8 mouse cellular contexts compared by ENCODE assay signal in genomic region chr14:60484996-60485888, GRCm38 (mm10).
DNase-seq lines count a peak whose midpoint lies in the region; ATAC-seq and TF ChIP-seq lines count a peak whose summit lies in the region.

No protein-coding gene starts in this region.

- ATAC-seq in hindbrain, embryonic 12.5 days (ENCODE audit: low FRiP score) = peak; percentile 90
- ATAC-seq in lung, embryonic 16.5 days (ENCODE audit: low read depth) = peak; percentile 84

- no peaks in the 10 kb centered on the region for H3K36me3 ChIP-seq in CH12.LX (replicated peaks in 1 of 2; ENCODE audit: control insufficient read depth in 1 of 2, insufficient read depth in 1 of 2, low read length in 1 of 2)
- no peaks in the 10 kb centered on the region for H3K36me3 ChIP-seq in hindbrain, embryonic 12.5 days
- H3K36me3 ChIP-seq in lung, embryonic 16.5 days (ENCODE audit: control insufficient read depth, insufficient read depth, low read length) = no peaks in the 10 kb centered on the region

- no peaks in the 10 kb centered on the region for H3K27me3 ChIP-seq in CH12.LX (replicated peaks)
- H3K27me3 ChIP-seq in hindbrain, embryonic 12.5 days = no peaks in the 10 kb centered on the region; the same call in 1 of the 2 replicates
- H3K27me3 ChIP-seq in lung, embryonic 16.5 days (ENCODE audit: control insufficient read depth, insufficient read depth, low read depth, low read length) = peaks cover 21% of the 10 kb centered on the region

- in situ Hi-C loops in CH12.LX (cut with MboI; ENCODE audit: low pct_ligation_motif_present, low pct_unique_long_range_greater_than_20kb, low sequenced_read_pairs) = no loop called here

- H3K27ac ChIP-seq in CH12.LX (ENCODE audit: insufficient read depth, low read depth) = no peak overlapping the region
- no peak overlapping the region for H3K27ac ChIP-seq in embryonic fibroblast, embryonic 13.5 days (ENCODE audit: insufficient read depth, low read length)
- H3K27ac ChIP-seq in hindbrain, embryonic 12.5 days = peak overlapping the region; percentile 35
- H3K27ac ChIP-seq in lung, embryonic 16.5 days (ENCODE audit: low read length) = no peak overlapping the region

- dilution Hi-C loops in CH12.LX (cut with MboI; ENCODE audit: extremely low pct_ligation_motif_present, extremely low pct_unique_long_range_greater_than_20kb, low sequenced_read_pairs) = no loop called here

- no peak overlapping the region for H3K4me3 ChIP-seq in CH12.LX (replicated peaks in 1 of 3; ENCODE audit: low read depth in 2 of 3, low read length in 2 of 3, poor library complexity in 1 of 3)
- H3K4me3 ChIP-seq in embryonic fibroblast, embryonic 13.5 days (ENCODE audit: insufficient read depth, low read length) = peak overlapping the region; percentile 4
- peak overlapping the region; percentile 33 for H3K4me3 ChIP-seq in hindbrain, embryonic 12.5 days
- H3K4me3 ChIP-seq in lung, embryonic 16.5 days (ENCODE audit: low read length) = peak overlapping the region; percentile 44

- no peak for TF ChIP-seq POLR2A in CH12.LX (IDR thresholded peaks at IDR 0.05; ENCODE audit: low read depth, low read length)
- TF ChIP-seq POLR2A in embryonic fibroblast, embryonic 13.5 days (IDR thresholded peaks at IDR 0.05; ENCODE audit: low read depth, low read length) = no peak

- no peaks in the 10 kb centered on the region for H3K79me2 ChIP-seq in CH12.LX (replicated peaks; ENCODE audit: control insufficient read depth, extremely low read depth, insufficient read depth, poor library complexity, severe bottlenecking)

- no peak for TF ChIP-seq RAD21 in CH12.LX (IDR thresholded peaks at IDR 0.05; ENCODE audit: low read depth, low read length)

- H3K4me1 ChIP-seq in CH12.LX (ENCODE audit: control insufficient read depth in 1 of 2, insufficient read depth in 2 of 2) = peaks cover 0 to 3% of the 10 kb centered on the region in 2 experiments; a peak in 2 of 4 replicates
- no peaks in the 10 kb centered on the region for H3K4me1 ChIP-seq in embryonic fibroblast, embryonic 13.5 days (ENCODE audit: control insufficient read depth, insufficient read depth, low read length)
- peaks cover 22% of the 10 kb centered on the region for H3K4me1 ChIP-seq in hindbrain, embryonic 12.5 days
- peaks cover 14% of the 10 kb centered on the region for H3K4me1 ChIP-seq in lung, embryonic 16.5 days (replicated peaks; ENCODE audit: control insufficient read depth, insufficient read depth, low read length)

- no peak for TF ChIP-seq CTCF in CH12.LX (conservative IDR thresholded peaks at IDR 0.05 in 1 of 2, IDR thresholded peaks at IDR 0.05 in 1 of 2; ENCODE audit: low read depth in 2 of 2, low read length in 2 of 2)
- no peak for TF ChIP-seq CTCF in embryonic fibroblast, embryonic 13.5 days (IDR thresholded peaks at IDR 0.05; ENCODE audit: borderline replicate concordance, insufficient read depth, low read length)

- no peak for DNase-seq in CH12.LX (ENCODE audit: extremely low read depth)
- peak; percentile 73 to 79 for DNase-seq in adrenal gland, postnatal 36 days
- DNase-seq in layer of hippocampus, postnatal 14 days (ENCODE audit: low spot score in 2 of 2) = peak; percentile 55 to 67
- peak; percentile 18 for DNase-seq in ovary, postnatal 14 days (ENCODE audit: low spot score)
- DNase-seq in thymus, postnatal 25 days = peak; percentile 74

- under 1% methylated on average over 38 of the region's 38 CpGs for WGBS in hindbrain, embryonic 12.5 days
- under 1% methylated on average over 38 of the region's 38 CpGs for WGBS in lung, embryonic 16.5 days

- H3K9me3 ChIP-seq in CH12.LX (replicated peaks; ENCODE audit: low read length) = peaks cover 3% of the 10 kb centered on the region
- no peaks in the 10 kb centered on the region for H3K9me3 ChIP-seq in hindbrain, embryonic 12.5 days (replicated peaks)
- H3K9me3 ChIP-seq in lung, embryonic 16.5 days (ENCODE audit: control insufficient read depth, low read length) = 0 out of 2 replicates have a peak, but pooled peaks cover 2% of the 10 kb centered on the region

- no peak for TF ChIP-seq EP300 in CH12.LX (IDR thresholded peaks at IDR 0.05; ENCODE audit: low read length)

- H3K9ac ChIP-seq in CH12.LX (ENCODE audit: insufficient read depth, low read depth) = no peak overlapping the region
- H3K9ac ChIP-seq in hindbrain, embryonic 12.5 days = 0 out of 2 replicates have a peak overlapping the region, but pooled peaks have one; percentile 36
- peak overlapping the region; percentile 21; the same call in 1 of the 2 replicates for H3K9ac ChIP-seq in lung, embryonic 16.5 days (ENCODE audit: low read length)

- H3K4me2 ChIP-seq in CH12.LX (ENCODE audit: insufficient read depth, low read depth, poor library complexity, severe bottlenecking) = peak overlapping the region; percentile 33
- peak overlapping the region; percentile 76 for H3K4me2 ChIP-seq in hindbrain, embryonic 12.5 days (replicated peaks)
- peak overlapping the region; percentile 72 for H3K4me2 ChIP-seq in lung, embryonic 16.5 days (ENCODE audit: low read depth, low read length)

TF ChIP-seq in CH12.LX, 34 proteins besides CTCF, POLR2A, EP300 and RAD21:
- no peak for TF ChIP-seq UBTF (IDR thresholded peaks at IDR 0.05; ENCODE audit: low read depth, low read length)
- peak; percentile 79 for TF ChIP-seq MXI1 (IDR thresholded peaks at IDR 0.05; ENCODE audit: low read depth, low read length)

Comparison
In these comparisons a context has a peak if more than half of its experiments do, and no peak if none do; other contexts are left out.
1. H3K4me3 ChIP-seq: peak in embryonic fibroblast, embryonic 13.5 days (single experiment), hindbrain, embryonic 12.5 days (single experiment) and lung, embryonic 16.5 days (single experiment); none in CH12.LX (0 of 3).
2. Peak in every context shown above with its lines, with median percentiles within 50 percentile points of each other: H3K4me2 ChIP-seq.